ENCODE assay signal across 14 mouse cellular contexts in genomic region chr2:84518767-84519166, GRCm38 (mm10). TPM values are rescaled to one million over a fixed set of nuclear protein-coding genes. Genes with fewer than 3 reads are reported as not detected.
DNase-seq lines count a peak whose midpoint lies in the region; ATAC-seq and TF ChIP-seq lines count a peak whose summit lies in the region.
"Had no signal": no experiment of that assay in that cellular context is flagged by ENCODE, and none has a peak within 500 bp of the region (broad histone marks: within the 10 kb centered on the region; RNA-seq: fewer than 3 reads in every experiment).

No protein-coding gene starts in this region.

- ATAC-seq in embryonic facial prominence, embryonic 13.5 days (ENCODE audit: insufficient number of reproducible peaks, insufficient read depth, low FRiP score, low TSS enrichment, low read depth): no peak
- ATAC-seq in intestine, embryonic 14.5 days (replicated peaks; ENCODE audit: low FRiP score, low TSS enrichment, low read depth): no peak
- ATAC-seq: Patski had no signal

- no peaks in the 10 kb centered on the region for H3K79me2 ChIP-seq in heart, adult 2 months (replicated peaks; ENCODE audit: control insufficient read depth, insufficient read depth, low read length)

- peak overlapping the region; percentile 8; the same call in 1 of the 2 replicates for H3K4me3 ChIP-seq in heart, adult 2 months
- no peak overlapping the region for H3K4me3 ChIP-seq in embryonic facial prominence, embryonic 13.5 days
- no peak overlapping the region for H3K4me3 ChIP-seq in intestine, embryonic 14.5 days (ENCODE audit: low read depth, low read length)
- H3K4me3 ChIP-seq: erythroblast, embryonic 14.5 days had no signal

- H3K9me3 ChIP-seq in embryonic facial prominence, embryonic 13.5 days: no peaks in the 10 kb centered on the region
- no peaks in the 10 kb centered on the region for H3K9me3 ChIP-seq in intestine, embryonic 14.5 days (ENCODE audit: control insufficient read depth, low read length)

- peak overlapping the region; percentile 74 for H3K27ac ChIP-seq in heart, adult 2 months
- peak overlapping the region; percentile 75 for H3K27ac ChIP-seq in embryonic facial prominence, embryonic 13.5 days
- H3K27ac ChIP-seq in intestine, embryonic 14.5 days (ENCODE audit: low read depth): peak overlapping the region; percentile 66; the same call in 1 of the 2 replicates

- peak overlapping the region; percentile 28; the same call in 1 of the 2 replicates for H3K4me2 ChIP-seq in embryonic facial prominence, embryonic 13.5 days
- H3K4me2 ChIP-seq in intestine, embryonic 14.5 days (ENCODE audit: low read length): peak overlapping the region; percentile 18

- WGBS in heart, adult 2 months: 17% methylated on average over 5 of the region's 5 CpGs
- WGBS in embryonic facial prominence, embryonic 13.5 days: 27% methylated on average over 5 of the region's 5 CpGs
- WGBS in intestine, embryonic 14.5 days: 55% methylated on average over 5 of the region's 5 CpGs

- H3K4me1 ChIP-seq in heart, adult 2 months (ENCODE audit: control insufficient read depth, insufficient read depth, low read length): peaks cover 6% of the 10 kb centered on the region
- H3K4me1 ChIP-seq in embryonic facial prominence, embryonic 13.5 days: peaks cover 13% of the 10 kb centered on the region
- peaks cover 14% of the 10 kb centered on the region for H3K4me1 ChIP-seq in intestine, embryonic 14.5 days (replicated peaks; ENCODE audit: control insufficient read depth, insufficient read depth, low read length)

- H3K27me3 ChIP-seq in heart, adult 2 months (ENCODE audit: control insufficient read depth, insufficient read depth, low read length): no peaks in the 10 kb centered on the region
- H3K27me3 ChIP-seq in embryonic facial prominence, embryonic 13.5 days: no peaks in the 10 kb centered on the region
- no peaks in the 10 kb centered on the region for H3K27me3 ChIP-seq in intestine, embryonic 14.5 days (replicated peaks; ENCODE audit: control insufficient read depth, insufficient read depth, low read length)
- H3K27me3 ChIP-seq: Patski had no signal

- intact Hi-C loops in heart, adult 2 months (cut with DNase I): no loop called here
- intact Hi-C loops in heart, postnatal 25 days (cut with DNase I): no loop called here

- H3K9ac ChIP-seq in heart, adult 2 months (ENCODE audit: low read depth, low read length): no peak overlapping the region
- no peak overlapping the region for H3K9ac ChIP-seq in embryonic facial prominence, embryonic 13.5 days
- no peak overlapping the region for H3K9ac ChIP-seq in intestine, embryonic 14.5 days (ENCODE audit: low read length)

- TF ChIP-seq EP300 in heart, adult 2 months (IDR thresholded peaks at IDR 0.05; ENCODE audit: insufficient read depth, low read depth, low read length): no peak

- DNase-seq in heart, adult 2 months: no peak
- DNase-seq in heart, postnatal 25 days (ENCODE audit: low spot score): no peak
- DNase-seq in ES-CJ7 (ENCODE audit: low read depth, low spot score): peak; percentile 30
- no peak for DNase-seq in intestine, embryonic 14.5 days (ENCODE audit: low spot score)
- DNase-seq in thymus, postnatal 10 days (ENCODE audit: low spot score in 2 of 2): no peak
- no peak for DNase-seq in c-Kit-positive CD71-positive TER-119-positive erythroid progenitor cells, embryonic 14.5 days (ENCODE audit: low spot score)
- no peak for DNase-seq in thymus, postnatal 4 days
- DNase-seq: adrenal gland, postnatal 25 days; cerebellum, adult 9-10 months; gastrocnemius, postnatal 25 days; left cerebral cortex, postnatal 4 days had no signal

- H3K36me3 ChIP-seq in heart, adult 2 months (ENCODE audit: control insufficient read depth, insufficient read depth, low read length): peaks cover 4% of the 10 kb centered on the region
- no peaks in the 10 kb centered on the region for H3K36me3 ChIP-seq in embryonic facial prominence, embryonic 13.5 days
- H3K36me3 ChIP-seq in intestine, embryonic 14.5 days (ENCODE audit: control insufficient read depth, insufficient read depth, low read length): no peaks in the 10 kb centered on the region

- no peak for TF ChIP-seq POLR2A in heart, adult 2 months (IDR thresholded peaks at IDR 0.05; ENCODE audit: insufficient read depth, low read depth, low read length)

- TF ChIP-seq CTCF in heart, adult 2 months (IDR thresholded peaks at IDR 0.05): no peak

RNA-seq across cellular contexts. Expression of gene Tfpi, which starts 42.2 kb away (rescaled TPM):
- total RNA-seq in heart, adult 2 months (2021): 10 to 100 TPM; 54.1 to 56.9 TPM
- 19.9 and 56.8 TPM in 2 replicates for polyA plus RNA-seq in heart, adult 2 months (2012; rRNA removed)
- total RNA-seq in heart, postnatal 25 days (2021): 10 to 100 TPM; 51.3 to 57.6 TPM
- polyA plus RNA-seq in embryonic facial prominence, embryonic 13.5 days (2015; fragmentation: Nextera tagmentation; extraction: Ambion mirVana): 20.4 and 27.3 TPM in 2 replicates
- 53.9 and 60.1 TPM in 2 replicates for polyA plus RNA-seq in intestine, embryonic 14.5 days (2014; fragmentation: Nextera tagmentation; extraction: Ambion mirVana)
- polyA plus RNA-seq: erythroblast, embryonic 14.5 days had no signal
